Mouse (Mus musculus): ENCODE measurements around the gene Npepl1.

- TF ChIP-seq MYOD1 (IDR thresholded peaks at IDR 0.05; ENCODE audit: control insufficient read depth, insufficient read length, low read depth): no peak
- no peak for TF ChIP-seq CTCF (IDR thresholded peaks at IDR 0.05; ENCODE audit: control insufficient read depth, insufficient read depth, insufficient read length)
These were observed 7.8 kb upstream of the Npepl1 start for GRCm38 (mm10) chr2:174102399-174102798.
